Mouse (Mus musculus) E14TG2a.4 (cell line): ENCODE results near the gene Ppid.

Source experiments
- H3K27me3 ChIP-seq: 2 replicates; pipeline ENCODE4 v1.6.1; 2014; ENCODE audit warnings: low read length, control low read depth; ENCODE audit not compliant: insufficient read depth
- H3K36me3 ChIP-seq: 2 replicates; pipeline ENCODE4 v1.6.1; 2014; ENCODE audit warnings: low read length, control low read depth; ENCODE audit not compliant: insufficient read depth
- H3K4me1 ChIP-seq: replicated peaks from 2 replicates; pipeline ENCODE4 v1.6.1; 2014; ENCODE audit warnings: low read depth, low read length, control low read depth
- H3K4me3 ChIP-seq: replicated peaks from 2 replicates; pipeline ENCODE4 v1.5.1; 2014; ENCODE audit warnings: mild to moderate bottlenecking, low read length
- H3K9me3 ChIP-seq: 2 replicates; pipeline ENCODE4 v1.6.1; 2014; ENCODE audit warnings: low read length, control low read depth
- CTCF ChIP-seq: conservative IDR thresholded peaks from 2 replicates; pipeline ENCODE4 v1.5.1; 2014; ENCODE audit warnings: low read length
- NANOG ChIP-seq: IDR thresholded peaks from 2 replicates; pipeline ENCODE4 v1.6.1; 2014; ENCODE audit warnings: borderline replicate concordance, low read length, mixed read lengths
- POU5F1 ChIP-seq: IDR thresholded peaks from 2 replicates; pipeline ENCODE4 v1.6.1; 2014; ENCODE audit warnings: low read length, borderline replicate concordance

The Ppid gene

DNA sequence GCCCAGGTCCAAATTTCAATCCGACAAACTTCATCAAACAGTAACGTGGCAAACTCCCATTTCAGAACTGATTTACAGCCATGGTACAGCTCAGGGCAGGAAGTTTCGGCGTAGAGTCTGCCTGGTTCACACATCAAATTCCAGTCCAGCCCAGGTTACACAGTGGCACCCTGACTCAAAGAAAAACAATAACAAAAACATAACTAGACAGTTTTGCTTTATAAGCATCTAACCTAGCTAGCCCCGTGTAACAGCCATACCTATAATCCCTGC, 31.4 kb upstream of the Ppid start:
- Histone ChIP-seq H3K9me3 (no peaks in the 10 kb centered on the region), H3K27me3 (no peaks in the 10 kb centered on the region), H3K4me1 (peaks cover 12% of the 10 kb centered on the region), H3K36me3 (peaks cover 7% of the 10 kb centered on the region), H3K4me3 (no peak overlapping the region)
- no peak for TF ChIP-seq NANOG
- TF ChIP-seq CTCF, result no peak
- TF ChIP-seq POU5F1, result no peak

DNA sequence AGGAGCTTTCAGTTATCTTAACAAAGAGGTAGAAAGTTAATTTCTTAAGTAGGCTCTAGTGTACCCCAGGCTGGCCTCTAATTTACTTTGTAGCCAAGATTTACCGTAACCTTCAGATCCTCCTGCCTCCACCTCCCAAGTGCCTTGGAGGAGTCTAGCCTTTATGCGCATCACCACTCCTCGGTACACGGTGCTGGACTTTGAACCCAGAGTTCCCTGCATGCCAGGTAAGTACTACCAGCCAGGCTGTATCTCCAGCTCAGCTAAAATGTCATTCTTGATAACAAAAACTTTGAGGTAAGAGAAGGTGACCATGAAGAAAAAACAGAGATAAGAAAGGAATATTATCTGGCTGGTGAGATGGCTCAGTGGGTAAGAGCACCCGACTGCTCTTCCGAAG, 30.6 kb upstream of the Ppid start:
- no peak overlapping the region for H3K4me3 ChIP-seq
- H3K27me3 ChIP-seq, result no peaks in the 10 kb centered on the region
- peaks cover 15% of the 10 kb centered on the region for H3K4me1 ChIP-seq
- TF ChIP-seq NANOG (no peak), CTCF (no peak)
- peaks cover 10% of the 10 kb centered on the region for H3K36me3 ChIP-seq
- H3K9me3 ChIP-seq, result no peaks in the 10 kb centered on the region

DNA sequence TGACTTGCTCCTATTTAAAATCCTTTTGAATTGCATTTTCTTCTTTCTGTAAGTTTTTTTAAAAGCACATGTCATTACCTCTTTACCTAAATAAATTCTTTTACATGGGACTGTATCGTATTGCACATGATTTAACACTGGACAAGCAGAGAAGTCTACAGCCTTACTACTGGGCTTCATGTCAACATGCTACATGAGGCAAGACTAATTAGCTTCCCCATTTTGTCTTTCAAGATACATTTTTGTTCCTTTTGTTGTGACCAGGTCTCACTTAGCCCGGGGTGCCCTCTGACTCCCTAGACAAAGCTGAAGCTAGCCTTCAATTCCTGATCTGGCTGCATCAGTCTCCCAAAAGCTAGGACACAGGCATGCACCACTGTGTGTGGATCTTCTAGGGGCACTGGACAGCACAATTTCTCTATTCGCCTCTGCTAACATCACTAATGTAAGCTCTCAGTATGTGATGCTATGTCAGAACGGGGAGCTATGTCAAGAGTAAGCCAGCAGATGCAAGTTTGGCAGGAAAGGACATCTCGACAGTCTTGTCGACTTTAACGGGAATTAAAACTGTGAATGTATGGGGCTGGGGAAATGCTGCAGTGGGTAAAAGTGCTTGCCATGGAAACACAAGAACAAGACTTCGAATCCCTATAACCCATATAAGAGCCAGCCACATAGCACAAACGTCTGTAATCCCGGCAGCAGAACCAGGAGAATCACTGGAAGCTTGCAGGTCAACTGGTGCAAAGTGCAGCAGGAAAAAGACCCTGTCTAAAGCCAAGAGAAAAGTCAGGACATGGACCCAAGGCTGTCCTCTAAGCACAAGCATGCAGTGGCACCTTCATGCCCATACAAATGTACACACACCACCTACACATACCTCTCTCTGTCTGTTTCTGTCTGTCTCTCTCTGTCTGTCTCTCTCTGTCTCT, 29.1 kb upstream of the Ppid start:
- TF ChIP-seq CTCF (no peak), POU5F1 (no peak), NANOG (no peak)
- Histone ChIP-seq H3K36me3 (peaks cover 14% of the 10 kb centered on the region), H3K4me3 (no peak overlapping the region), H3K4me1 (peaks cover 28% of the 10 kb centered on the region), H3K27me3 (no peaks in the 10 kb centered on the region), H3K9me3 (no peaks in the 10 kb centered on the region)

DNA sequence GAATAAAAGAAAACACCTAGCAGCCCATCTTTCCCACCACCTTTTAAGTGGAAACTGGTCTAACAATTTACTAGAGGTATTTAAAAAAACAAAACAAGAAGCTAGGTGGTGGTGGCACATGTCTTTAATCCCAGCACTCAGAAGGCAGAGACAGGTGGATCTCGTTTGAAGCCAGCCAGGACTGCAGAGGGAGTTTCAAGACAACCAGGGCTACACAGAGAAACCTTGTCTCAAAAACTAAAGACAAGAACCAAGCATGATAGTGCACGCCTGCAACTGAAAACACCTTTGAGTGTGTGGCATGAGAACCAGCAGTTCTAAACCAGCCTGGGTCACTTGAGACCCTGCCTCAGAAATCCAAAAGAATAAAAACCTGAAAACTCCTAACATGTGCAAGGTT, 27.6 kb upstream of the Ppid start:
- Histone ChIP-seq H3K9me3 (no peaks in the 10 kb centered on the region), H3K4me3 (no peak overlapping the region), H3K27me3 (no peaks in the 10 kb centered on the region), H3K36me3 (peaks cover 14% of the 10 kb centered on the region), H3K4me1 (peaks cover 32% of the 10 kb centered on the region)
- no peak for TF ChIP-seq NANOG
- no peak for TF ChIP-seq CTCF
- TF ChIP-seq POU5F1, result no peak

DNA sequence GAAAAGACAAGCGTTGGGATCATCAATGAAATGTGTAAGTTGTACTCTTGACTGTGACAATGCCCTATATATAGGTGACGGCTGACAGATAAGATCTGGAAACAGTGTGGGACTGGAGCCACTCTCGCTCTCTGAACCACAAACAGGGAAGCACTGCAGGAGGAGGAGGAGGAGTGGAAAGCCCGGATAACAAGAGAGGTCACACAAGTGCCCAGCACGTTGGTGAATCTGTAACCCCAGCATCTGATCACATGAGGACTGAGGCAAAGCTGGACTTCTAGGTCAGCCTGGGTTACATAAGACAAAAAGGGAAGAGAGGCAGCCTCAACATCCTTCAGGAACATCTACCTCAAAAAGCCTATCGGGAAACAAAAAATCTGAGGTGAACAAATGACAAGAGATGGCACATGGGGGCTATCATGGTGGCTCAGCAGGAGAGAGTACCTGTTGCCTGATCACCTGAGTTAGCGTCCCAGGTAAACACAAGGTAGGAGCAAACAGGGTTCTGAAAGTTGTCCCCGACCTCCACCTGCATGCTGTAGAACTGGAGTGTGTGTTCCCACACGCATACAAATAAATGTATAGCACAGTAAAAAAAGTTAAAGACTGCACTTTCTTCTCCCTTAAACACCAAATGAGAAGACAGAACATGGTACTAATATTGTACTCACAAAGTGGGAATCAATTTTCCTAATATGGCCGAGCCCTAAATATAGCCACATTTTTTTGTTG, 26.1 kb upstream of the Ppid start:
- Histone ChIP-seq H3K9me3 (no peaks in the 10 kb centered on the region), H3K4me3 (no peak overlapping the region), H3K4me1 (peaks cover 41% of the 10 kb centered on the region), H3K36me3 (peaks cover 9% of the 10 kb centered on the region; the same call in 1 of the 2 replicates), H3K27me3 (no peaks in the 10 kb centered on the region)
- TF ChIP-seq POU5F1 (no peak), NANOG (no peak), CTCF (no peak)

DNA sequence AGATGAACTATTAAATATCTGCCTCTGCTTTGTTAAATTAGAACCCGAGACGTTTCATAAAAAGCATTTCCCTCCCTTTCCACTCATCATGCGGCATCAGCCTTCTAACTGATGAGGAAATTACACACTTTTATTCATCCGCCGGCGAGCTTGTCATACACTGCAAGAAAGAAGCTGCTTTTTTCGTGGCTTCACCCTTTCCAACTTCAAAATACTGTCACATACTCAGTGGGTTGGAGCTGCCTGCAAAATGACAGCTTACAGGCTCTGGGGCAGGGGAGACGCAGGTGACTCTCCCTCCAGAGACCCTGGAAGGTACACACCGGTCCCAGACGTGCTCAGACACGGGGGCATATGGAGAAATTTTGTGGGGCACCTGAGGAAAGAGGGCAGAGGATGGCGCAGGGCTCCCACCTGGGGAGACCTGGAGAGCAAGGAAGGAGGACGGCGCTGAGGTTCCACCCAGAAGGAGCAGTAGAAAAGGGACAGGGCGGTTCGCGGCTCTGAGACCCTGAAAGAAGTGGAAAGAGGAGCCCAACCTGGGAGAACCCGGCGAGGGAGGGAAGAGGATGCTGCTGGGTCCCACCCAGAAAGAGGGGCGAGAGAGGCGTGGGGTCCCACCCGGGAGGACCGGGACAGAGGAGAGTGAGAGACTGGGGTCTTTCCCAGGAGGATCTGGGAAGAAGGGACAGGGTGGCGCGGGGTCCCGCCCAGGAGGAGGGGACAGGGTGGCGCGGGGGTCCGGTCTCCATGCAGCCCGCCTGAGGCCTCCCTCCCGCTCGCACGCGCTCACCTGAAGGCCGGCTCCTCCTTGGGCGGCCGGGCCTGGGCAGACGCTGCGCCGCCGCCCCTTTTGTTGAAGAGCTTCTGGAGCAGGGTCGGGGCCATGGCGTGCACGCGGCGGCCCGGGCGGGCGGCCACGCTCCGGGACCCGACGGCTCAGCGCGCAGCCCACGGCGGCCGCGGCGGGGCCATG, 24.1 kb upstream of the Ppid start:
- H3K27me3 ChIP-seq, result no peaks in the 10 kb centered on the region
- TF ChIP-seq NANOG, result no peak
- TF ChIP-seq CTCF, result no peak
- no peak for TF ChIP-seq POU5F1
- no peaks in the 10 kb centered on the region for H3K9me3 ChIP-seq
- H3K36me3 ChIP-seq, result peaks cover 8% of the 10 kb centered on the region; the same call in 1 of the 2 replicates
- H3K4me1 ChIP-seq, result peaks cover 45% of the 10 kb centered on the region
- peak overlapping the region; percentile 92 for H3K4me3 ChIP-seq

DNA sequence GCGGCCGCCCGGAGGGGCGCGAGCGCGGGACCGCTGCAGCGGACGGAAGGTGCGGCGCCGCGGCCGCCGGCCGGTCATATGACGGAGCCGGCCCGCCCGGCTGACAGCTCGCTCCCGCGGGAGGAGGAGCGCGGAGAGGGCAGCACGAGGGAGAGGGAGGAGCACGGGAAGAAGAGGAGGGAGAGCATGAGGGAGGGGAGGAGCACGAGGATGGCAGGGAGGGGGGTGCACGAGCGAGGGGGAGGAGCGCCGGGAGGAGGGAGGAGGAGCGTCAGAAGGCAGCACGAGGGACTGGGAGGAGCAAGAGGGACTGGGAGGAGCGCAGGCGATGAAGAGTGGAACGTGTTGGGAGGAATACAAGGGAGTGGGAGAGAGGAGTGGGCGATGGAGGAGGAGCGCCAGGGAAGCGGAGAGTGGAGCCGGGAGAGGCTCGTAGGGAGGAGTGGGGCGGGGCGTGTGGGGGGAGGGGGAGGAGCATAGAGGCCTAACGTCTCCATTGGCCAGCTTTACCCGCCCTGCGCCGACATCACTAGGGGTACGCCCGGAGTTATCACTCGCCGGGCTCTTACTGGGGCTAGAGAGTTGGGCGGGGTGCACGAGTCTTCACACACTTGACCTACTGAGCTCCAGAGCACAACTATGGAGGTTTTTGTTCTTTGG, 23.3 kb upstream of the Ppid start, which contains the start of gene Fnip2:
Gene Fnip2, minus strand, starts transcription at position 94 of the 660 bp plus-strand sequence.
- Histone ChIP-seq H3K27me3 (no peaks in the 10 kb centered on the region), H3K9me3 (no peaks in the 10 kb centered on the region), H3K4me3 (peak within 1 kb of the TSS; percentile 92), H3K4me1 (peaks cover 51% of the 10 kb centered on the region), H3K36me3 (0 out of 2 replicates have a peak, but pooled peaks cover 7% of the 10 kb centered on the region)
- no peak for TF ChIP-seq NANOG
- TF ChIP-seq CTCF, result no peak
- no peak for TF ChIP-seq POU5F1
